Mouse (Mus musculus) heart, embryonic 15.5 days (tissue): ENCODE measurements around the gene Vti1a. TPM values are rescaled to one million over a fixed set of nuclear protein-coding genes. Genes with fewer than 3 reads are reported as not detected.

ENCODE experiments used
- ATAC-seq: fragments of 200-750 bp; cut with Nextera tagmentation; replicated peaks from 2 replicates; pipeline ENCODE4 v1.8.0; 2017; ENCODE audit warnings: low read depth, moderate TSS enrichment; ENCODE audit not compliant: insufficient number of reproducible peaks, insufficient read depth, low FRiP score
- H3K27ac ChIP-seq: fragments of 300-500 bp; sonication (generic); 2 replicates; pipeline ENCODE4 v1.5.1; 2015; ENCODE audit warnings: mild to moderate bottlenecking, inconsistent platforms
- H3K27me3 ChIP-seq: fragments of 300-500 bp; sonication (generic); 2 replicates; pipeline ENCODE4 v1.6.1; 2015; ENCODE audit warnings: inconsistent platforms
- H3K36me3 ChIP-seq: fragments of 300-500 bp; sonication (generic); 2 replicates; pipeline ENCODE4 v1.6.1; 2015; ENCODE audit warnings: mild to moderate bottlenecking, inconsistent platforms
- H3K4me1 ChIP-seq: fragments of 300-500 bp; sonication (generic); replicated peaks from 2 replicates; pipeline ENCODE4 v1.6.1; 2015; ENCODE audit warnings: inconsistent platforms
- H3K4me2 ChIP-seq: fragments of 300-500 bp; sonication (generic); 2 replicates; pipeline ENCODE4 v1.6.1; 2015; ENCODE audit warnings: inconsistent platforms, mild to moderate bottlenecking, moderate library complexity
- H3K4me3 ChIP-seq: fragments of 300-500 bp; sonication (generic); 2 replicates; pipeline ENCODE4 v1.5.1; 2015; ENCODE audit warnings: mild to moderate bottlenecking, inconsistent platforms
- H3K9ac ChIP-seq: fragments of 300-500 bp; sonication (generic); 2 replicates; pipeline ENCODE4 v1.6.1; 2015; ENCODE audit warnings: mild to moderate bottlenecking, inconsistent platforms
- H3K9me3 ChIP-seq: fragments of 300-500 bp; sonication (generic); replicated peaks from 2 replicates; pipeline ENCODE4 v1.6.1; 2016; ENCODE audit warnings: inconsistent platforms
- WGBS: fragments of 180-500 bp; shearing (Covaris S2); methylation state at CpG from one replicate; pipeline ENCODE4 v1.1.7; 2015; ENCODE audit warnings: mixed read lengths; 5-methylcytosine and 5-hydroxymethylcytosine counted together
- polyA plus RNA-seq: library from polyadenylated mRNA; unstranded; fragments of >200 nt; fragmentation: Nextera tagmentation; extraction: Ambion mirVana; gene quantifications from 2 replicates; pipeline ENCODE4 v1.2.1, GENCODE M21; 2015

Gene Vti1a
- polyA plus RNA-seq, 1 experiment from 2014 or later, result 13.1 TPM

- Histone ChIP-seq H3K36me3 (no peaks in the 10 kb centered on the region), H3K9ac (no peak overlapping the region), H3K4me3 (no peak overlapping the region), H3K27ac (no peak overlapping the region), H3K9me3 (no peaks in the 10 kb centered on the region), H3K27me3 (0 out of 2 replicates have a peak, but pooled peaks cover 4% of the 10 kb centered on the region), H3K4me1 (peaks cover 13% of the 10 kb centered on the region), H3K4me2 (no peak overlapping the region)
- ATAC-seq, result no peak
- 61% methylated on average over 16 of the region's 16 CpGs for WGBS
Measured at GRCm38 (mm10) chr19:55588948-55589896, 273.1 kb downstream of the Vti1a start.

- no peak overlapping the region for H3K27ac ChIP-seq
- 0 out of 2 replicates have a peak, but pooled peaks cover 4% of the 10 kb centered on the region for H3K27me3 ChIP-seq
- H3K36me3 ChIP-seq, result no peaks in the 10 kb centered on the region
- WGBS, result 64% methylated on average over 26 of the region's 26 CpGs
- ATAC-seq, result no peak
- H3K9me3 ChIP-seq, result no peaks in the 10 kb centered on the region
- peaks cover 35% of the 10 kb centered on the region for H3K4me1 ChIP-seq
- peak overlapping the region; percentile 22; the same call in 1 of the 2 replicates for H3K4me2 ChIP-seq
- no peak overlapping the region for H3K9ac ChIP-seq
- H3K4me3 ChIP-seq, result no peak overlapping the region
Measured at GRCm38 (mm10) chr19:55592876-55593691, 277.0 kb downstream of the Vti1a start.

GRCm38 (mm10) chr19:55593729-55594444 is 277.8 kb downstream of the Vti1a start:
- Histone ChIP-seq H3K9ac (no peak overlapping the region), H3K4me1 (peaks cover 39% of the 10 kb centered on the region), H3K4me2 (peak overlapping the region; percentile 22; the same call in 1 of the 2 replicates), H3K36me3 (no peaks in the 10 kb centered on the region), H3K4me3 (no peak overlapping the region), H3K27me3 (0 out of 2 replicates have a peak, but pooled peaks cover 4% of the 10 kb centered on the region), H3K9me3 (no peaks in the 10 kb centered on the region), H3K27ac (no peak overlapping the region)
- ATAC-seq, result 0 out of 2 replicates have a peak, but pooled peaks have one; percentile 32
- WGBS, result 72% methylated on average over 16 of the region's 16 CpGs

GRCm38 (mm10) chr19:55594451-55594850 is 278.4 kb downstream of the Vti1a start:
- ATAC-seq, result no peak
- 79% methylated on average over 3 of the region's 3 CpGs for WGBS
- H3K27me3 ChIP-seq, result 0 out of 2 replicates have a peak, but pooled peaks cover 4% of the 10 kb centered on the region
- no peak overlapping the region for H3K4me3 ChIP-seq
- H3K9me3 ChIP-seq, result no peaks in the 10 kb centered on the region
- H3K4me2 ChIP-seq, result no peak overlapping the region
- peaks cover 43% of the 10 kb centered on the region for H3K4me1 ChIP-seq
- H3K27ac ChIP-seq, result no peak overlapping the region
- no peaks in the 10 kb centered on the region for H3K36me3 ChIP-seq
- no peak overlapping the region for H3K9ac ChIP-seq

GRCm38 (mm10) chr19:55595945-55596649 is 280.0 kb downstream of the Vti1a start:
- H3K4me2 ChIP-seq, result peak overlapping the region; percentile 12; the same call in 1 of the 2 replicates
- 31% methylated on average over 9 of the region's 9 CpGs for WGBS

GRCm38 (mm10) chr19:55596804-55597203 is 280.7 kb downstream of the Vti1a start:
- no peaks in the 10 kb centered on the region for H3K36me3 ChIP-seq
- 28% methylated on average over 6 of the region's 6 CpGs for WGBS
- no peak overlapping the region for H3K4me3 ChIP-seq
- H3K4me2 ChIP-seq, result peak overlapping the region; percentile 12; the same call in 1 of the 2 replicates
- H3K27me3 ChIP-seq, result 0 out of 2 replicates have a peak, but pooled peaks cover under 1% of the 10 kb centered on the region
- no peaks in the 10 kb centered on the region for H3K9me3 ChIP-seq
- H3K27ac ChIP-seq, result peak overlapping the region; percentile 72
- 0 out of 2 replicates have a peak, but pooled peaks have one; percentile 53 for ATAC-seq
- H3K9ac ChIP-seq, result no peak overlapping the region
- H3K4me1 ChIP-seq, result peaks cover 52% of the 10 kb centered on the region

More at GRCm38 (mm10) chr19:55595945-55596649, 280.0 kb downstream of the Vti1a start:
- Histone ChIP-seq H3K27ac (peak overlapping the region; percentile 72), H3K4me1 (peaks cover 48% of the 10 kb centered on the region), H3K9me3 (no peaks in the 10 kb centered on the region), H3K4me3 (no peak overlapping the region), H3K9ac (no peak overlapping the region), H3K36me3 (no peaks in the 10 kb centered on the region), H3K27me3 (0 out of 2 replicates have a peak, but pooled peaks cover 4% of the 10 kb centered on the region)
- ATAC-seq, result no peak; the same call in 1 of the 2 replicates

- Histone ChIP-seq H3K4me1 (peaks cover 54% of the 10 kb centered on the region), H3K4me2 (no peak overlapping the region), H3K9me3 (no peaks in the 10 kb centered on the region), H3K36me3 (no peaks in the 10 kb centered on the region), H3K4me3 (no peak overlapping the region), H3K27me3 (no peaks in the 10 kb centered on the region), H3K9ac (no peak overlapping the region), H3K27ac (peak overlapping the region; percentile 72; the same call in 1 of the 2 replicates)
- 35% methylated on average over 2 of the region's 2 CpGs for WGBS
- ATAC-seq, result no peak
Measured at GRCm38 (mm10) chr19:55597296-55597695, 281.2 kb downstream of the Vti1a start.

GRCm38 (mm10) chr19:55597951-55598350 is 281.9 kb downstream of the Vti1a start:
- Histone ChIP-seq H3K27me3 (no peaks in the 10 kb centered on the region), H3K9me3 (no peaks in the 10 kb centered on the region), H3K4me1 (peaks cover 54% of the 10 kb centered on the region), H3K36me3 (no peaks in the 10 kb centered on the region), H3K27ac (no peak overlapping the region), H3K4me3 (no peak overlapping the region), H3K9ac (no peak overlapping the region), H3K4me2 (no peak overlapping the region)
- ATAC-seq, result no peak
- 63% methylated on average over 12 of the region's 12 CpGs for WGBS

- no peak overlapping the region for H3K9ac ChIP-seq
- no peak overlapping the region for H3K27ac ChIP-seq
- WGBS, result 61% methylated on average over 6 of the region's 6 CpGs
- H3K4me1 ChIP-seq, result peaks cover 46% of the 10 kb centered on the region
- no peak overlapping the region for H3K4me2 ChIP-seq
- no peak for ATAC-seq
- H3K27me3 ChIP-seq, result no peaks in the 10 kb centered on the region
- no peak overlapping the region for H3K4me3 ChIP-seq
- H3K9me3 ChIP-seq, result no peaks in the 10 kb centered on the region
- no peaks in the 10 kb centered on the region for H3K36me3 ChIP-seq
Measured at GRCm38 (mm10) chr19:55599124-55599523, 283.0 kb downstream of the Vti1a start.

GRCm38 (mm10) chr19:55607725-55608124 is 291.6 kb downstream of the Vti1a start:
- H3K4me3 ChIP-seq, result no peak overlapping the region
- no peaks in the 10 kb centered on the region for H3K9me3 ChIP-seq
- no peaks in the 10 kb centered on the region for H3K36me3 ChIP-seq
- ATAC-seq, result no peak
- H3K4me2 ChIP-seq, result no peak overlapping the region
- no peaks in the 10 kb centered on the region for H3K27me3 ChIP-seq
- H3K4me1 ChIP-seq, result 0 out of 2 replicates have a peak, but pooled peaks cover 2% of the 10 kb centered on the region
- no peak overlapping the region for H3K9ac ChIP-seq
- H3K27ac ChIP-seq, result no peak overlapping the region
- WGBS, result 68% methylated on average over 10 of the region's 10 CpGs
